ENCODE assay signal across 10 mouse cellular contexts in the genomic region with DNA sequence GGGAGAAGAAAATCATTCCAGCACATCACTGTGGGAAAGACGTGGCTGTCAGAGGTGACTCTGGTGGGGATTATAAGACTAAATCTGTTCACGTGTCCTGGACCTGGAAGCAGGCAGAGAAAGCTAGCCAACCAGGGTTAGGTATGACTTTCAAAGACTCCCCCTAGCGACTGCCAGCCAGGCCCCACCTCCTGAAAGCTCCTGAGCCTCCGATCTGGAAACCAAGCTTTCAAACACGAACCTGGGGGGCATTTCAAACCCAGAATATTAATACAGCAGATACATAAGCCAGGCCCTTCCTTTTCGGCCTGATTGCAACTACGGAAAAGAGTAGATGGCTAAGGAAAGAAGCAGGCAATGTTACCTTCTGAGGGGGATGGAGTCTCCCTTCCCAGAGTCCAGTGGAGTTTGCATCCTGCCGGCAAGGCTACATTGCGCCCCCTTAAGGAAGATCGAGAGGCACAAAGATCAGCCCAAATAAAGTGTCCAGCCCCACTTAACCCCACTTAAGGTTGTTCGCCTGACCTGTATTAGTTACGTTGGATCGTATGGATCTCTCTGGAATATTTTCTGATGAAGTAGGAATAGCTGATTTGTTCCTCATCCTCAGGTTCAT.
DNase-seq lines count a peak whose midpoint lies in the region; ATAC-seq lines count a peak whose summit lies in the region.
"Had no signal": no experiment of that assay in that cellular context is flagged by ENCODE, and none has a peak within 500 bp of the region (broad histone marks: within the 10 kb centered on the region; RNA-seq: fewer than 3 reads in every experiment).

No protein-coding gene starts in this region.

- H3K9me3 ChIP-seq in kidney, embryonic 16.5 days (ENCODE audit: low read length) = no peaks in the 10 kb centered on the region
- no peaks in the 10 kb centered on the region for H3K9me3 ChIP-seq in embryonic facial prominence, embryonic 11.5 days (replicated peaks; ENCODE audit: control insufficient read depth, low read length)
- no peaks in the 10 kb centered on the region for H3K9me3 ChIP-seq in midbrain, embryonic 12.5 days

- no peak overlapping the region for H3K4me3 ChIP-seq in kidney, embryonic 16.5 days (ENCODE audit: low read length)
- H3K4me3 ChIP-seq in embryonic facial prominence, embryonic 11.5 days (ENCODE audit: low read depth, low read length) = no peak overlapping the region
- H3K4me3 ChIP-seq in midbrain, embryonic 12.5 days = no peak overlapping the region

- no peaks in the 10 kb centered on the region for H3K27me3 ChIP-seq in kidney, embryonic 16.5 days (ENCODE audit: insufficient read depth, low read length)
- no peaks in the 10 kb centered on the region for H3K27me3 ChIP-seq in embryonic facial prominence, embryonic 11.5 days (ENCODE audit: control insufficient read depth, insufficient read depth, low read length)
- no peaks in the 10 kb centered on the region for H3K27me3 ChIP-seq in midbrain, embryonic 12.5 days

- H3K4me1 ChIP-seq in kidney, embryonic 16.5 days (ENCODE audit: insufficient read depth, low read length) = no peaks in the 10 kb centered on the region
- no peaks in the 10 kb centered on the region for H3K4me1 ChIP-seq in embryonic facial prominence, embryonic 11.5 days (ENCODE audit: control insufficient read depth, insufficient read depth, low read length)
- H3K4me1 ChIP-seq in midbrain, embryonic 12.5 days = no peaks in the 10 kb centered on the region

- no peak for ATAC-seq in kidney, embryonic 16.5 days (ENCODE audit: low FRiP score, low TSS enrichment)
- no peak for ATAC-seq in embryonic facial prominence, embryonic 11.5 days (replicated peaks; ENCODE audit: insufficient number of reproducible peaks, low FRiP score, low TSS enrichment, low read depth)
- ATAC-seq in midbrain, embryonic 12.5 days (ENCODE audit: low FRiP score, low read depth) = 0 out of 2 replicates have a peak, but pooled peaks have one; percentile 60

- WGBS in kidney, embryonic 16.5 days = 39% methylated on average over 13 of the region's 13 CpGs
- WGBS in embryonic facial prominence, embryonic 11.5 days = 26% methylated on average over 13 of the region's 13 CpGs
- WGBS in midbrain, embryonic 12.5 days = 23% methylated on average over 13 of the region's 13 CpGs

- no peak for DNase-seq in kidney, postnatal 36 days
- peak; percentile 34 for DNase-seq in WW6 (ENCODE audit: low read depth, low spot score)
- DNase-seq in embryonic facial prominence, embryonic 11.5 days (ENCODE audit: low spot score) = peak; percentile 64
- no peak for DNase-seq in adrenal gland, postnatal 25 days
- no peak for DNase-seq in gastrocnemius, postnatal 25 days
- DNase-seq: gastrocnemius, postnatal 14 days; kidney, adult 18-20 months; thymus, adult 18-20 months had no signal

- H3K9ac ChIP-seq in kidney, embryonic 16.5 days (replicated peaks; ENCODE audit: low read length) = no peak overlapping the region
- no peak overlapping the region for H3K9ac ChIP-seq in embryonic facial prominence, embryonic 11.5 days (replicated peaks; ENCODE audit: low read length)
- H3K9ac ChIP-seq in midbrain, embryonic 12.5 days (replicated peaks) = no peak overlapping the region

- H3K4me2 ChIP-seq in kidney, embryonic 16.5 days (replicated peaks; ENCODE audit: low read depth, low read length) = 0 out of 2 replicates have a peak overlapping the region, but pooled peaks have one; percentile 29
- H3K4me2 ChIP-seq in embryonic facial prominence, embryonic 11.5 days (ENCODE audit: low read depth, low read length) = no peak overlapping the region
- 0 out of 2 replicates have a peak overlapping the region, but pooled peaks have one; percentile 16 for H3K4me2 ChIP-seq in midbrain, embryonic 12.5 days (replicated peaks)

- H3K27ac ChIP-seq in kidney, embryonic 16.5 days (ENCODE audit: low read length) = no peak overlapping the region
- no peak overlapping the region for H3K27ac ChIP-seq in embryonic facial prominence, embryonic 11.5 days (replicated peaks; ENCODE audit: low read depth, low read length)
- no peak overlapping the region for H3K27ac ChIP-seq in midbrain, embryonic 12.5 days (replicated peaks)

- H3K36me3 ChIP-seq in kidney, embryonic 16.5 days (ENCODE audit: insufficient read depth, low read length) = peaks cover 10% of the 10 kb centered on the region
- no peaks in the 10 kb centered on the region for H3K36me3 ChIP-seq in embryonic facial prominence, embryonic 11.5 days (replicated peaks; ENCODE audit: control insufficient read depth, insufficient read depth, low read depth, low read length)
- peaks cover 18% of the 10 kb centered on the region; the same call in 1 of the 2 replicates for H3K36me3 ChIP-seq in midbrain, embryonic 12.5 days

Comparison
In these comparisons a context has a peak if more than half of its experiments do, and no peak if none do; other contexts are left out.
1. DNase-seq: peak in WW6 (single experiment) and embryonic facial prominence, embryonic 11.5 days (single experiment); none in kidney, postnatal 36 days (0 of 2), adrenal gland, postnatal 25 days (single experiment) and gastrocnemius, postnatal 25 days (single experiment).